Mouse (Mus musculus) heart, adult 18-20 months (tissue): ENCODE measurements at regions not wholly inside any gene's neighbourhood (a gene's known extent, or its start where the extent isn't known, plus 50 kb on each side); places are given as distances from the start of the nearest gene placed in this dataset.
A peak's percentile ranks its signal among the peaks of the same experiment; 100 is the strongest.

Experiments
- DNase-seq, 2 experiments: peaks; one replicate each; pipeline ENCODE4 v3.0.0; 2021 to 2022; ENCODE audit warnings: mixed read lengths in 1 of 2

DNA sequence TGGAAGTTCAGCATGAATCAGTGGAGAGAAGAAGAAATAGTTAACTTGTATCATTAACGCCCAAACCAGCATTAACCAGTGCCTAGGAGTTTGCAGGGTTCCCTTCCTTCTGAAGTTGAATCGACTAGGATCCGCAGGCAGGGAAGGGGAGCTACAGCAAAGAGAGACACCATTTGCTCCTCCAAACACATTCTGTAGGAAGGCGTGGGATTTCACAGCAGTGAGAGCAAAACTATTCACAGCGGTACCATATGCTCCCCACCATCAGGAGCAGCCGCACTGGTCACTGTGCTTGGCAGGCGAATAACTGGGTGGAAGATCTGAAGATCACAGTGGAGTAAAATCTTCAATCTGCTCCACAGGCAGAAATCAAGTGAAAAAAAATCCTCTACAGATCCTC is 610.3 kb downstream of the Lmo4 start:
- DNase-seq: no peak

DNA sequence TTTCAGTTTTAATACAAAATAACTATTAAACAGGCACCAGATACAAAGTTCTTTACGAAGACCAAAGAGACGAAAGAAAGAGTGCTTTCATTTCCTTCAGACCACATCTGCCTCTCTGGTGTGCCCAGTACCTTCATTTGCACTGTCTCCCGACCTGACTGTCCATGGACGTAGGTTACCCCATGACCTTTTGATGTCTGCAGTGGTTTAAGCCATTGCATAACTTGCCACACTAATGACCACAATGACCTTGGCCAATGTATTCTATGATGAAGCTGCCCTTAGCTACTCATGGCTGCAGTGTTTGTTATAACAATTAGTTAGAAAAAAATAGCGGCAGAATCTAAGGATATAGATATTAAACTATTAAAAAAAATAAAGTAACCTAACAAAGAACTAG is 618.4 kb downstream of the Lmo4 start:
- DNase-seq: no peak

DNA sequence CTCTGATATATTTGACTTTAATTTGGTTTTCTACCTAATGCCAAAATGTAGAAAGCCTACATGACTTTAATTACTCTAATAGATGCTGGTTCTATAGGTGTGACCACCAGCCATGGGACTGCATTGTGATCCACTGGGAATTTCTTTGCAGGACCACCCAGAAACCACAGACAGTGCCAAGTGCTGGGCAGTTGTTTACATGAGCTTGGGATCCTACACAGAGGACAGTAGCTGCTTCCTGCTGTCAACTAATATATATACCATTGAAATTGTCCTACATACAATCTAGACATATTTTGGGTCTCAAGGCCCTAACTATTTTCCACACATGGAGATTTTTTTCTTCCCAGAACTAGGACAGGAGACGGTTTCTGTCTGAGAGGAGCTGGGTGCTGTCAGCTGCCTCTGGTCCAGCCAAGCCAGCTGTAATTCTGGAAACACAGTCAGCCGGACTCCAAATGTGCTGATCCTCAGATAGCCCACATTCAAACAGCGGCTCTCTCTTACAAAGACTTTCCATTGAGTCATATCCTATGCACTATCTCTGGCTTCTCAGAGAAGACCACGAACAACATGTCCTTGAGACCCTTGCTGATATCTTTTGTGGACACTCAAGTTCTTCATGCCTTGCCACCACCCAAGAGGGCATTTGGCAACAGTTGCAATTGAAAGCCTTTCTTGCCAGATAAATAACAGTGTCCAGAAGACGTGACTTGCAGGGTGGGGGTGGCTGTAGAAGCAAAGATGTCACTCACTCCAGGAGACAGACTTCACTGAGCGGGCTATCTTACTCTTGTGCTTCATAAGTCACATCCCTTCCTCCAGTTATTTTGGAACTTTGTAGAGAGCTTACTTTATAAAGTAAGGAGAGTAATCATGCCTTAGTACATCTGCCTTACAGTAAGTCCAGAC is 620.1 kb downstream of the Lmo4 start:
- DNase-seq: peak; percentile 42 to 76

DNA sequence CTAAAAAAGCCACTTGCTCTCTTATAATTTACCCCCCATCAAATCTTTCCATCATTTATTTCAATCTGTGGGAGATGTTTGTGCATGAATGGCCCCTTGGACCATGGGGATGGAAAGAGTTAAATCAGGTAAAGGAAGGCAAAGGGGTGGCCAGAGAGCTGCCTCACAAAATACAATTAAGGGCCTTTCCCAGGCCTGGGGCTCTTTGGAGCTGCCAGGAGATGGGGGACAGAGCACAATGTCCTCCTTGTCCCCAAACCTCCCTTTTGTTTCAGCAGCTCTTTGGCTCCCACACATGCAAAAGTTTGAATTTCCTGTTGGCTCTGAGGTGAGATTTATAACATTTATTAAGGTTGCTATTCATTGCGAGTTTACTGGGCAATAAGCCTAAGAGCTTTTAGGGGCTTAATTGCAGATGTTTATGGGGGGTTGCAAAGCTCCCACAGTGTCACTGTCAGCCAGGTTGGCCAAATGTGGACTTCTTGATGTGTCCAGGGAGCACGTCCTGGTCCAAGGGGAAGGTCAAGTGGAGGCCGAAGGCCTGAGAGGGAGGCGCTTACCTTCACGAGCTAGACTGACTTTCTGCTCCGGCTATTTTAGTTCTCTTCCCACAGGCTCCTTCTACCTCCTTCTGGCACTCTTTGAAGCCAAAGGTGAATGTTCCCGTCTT is 628.5 kb downstream of the Lmo4 start:
- DNase-seq: no peak

GRCm38 (mm10) chr3:143575737-143576136 is 629.3 kb downstream of the Lmo4 start:
- no peak for DNase-seq

DNA sequence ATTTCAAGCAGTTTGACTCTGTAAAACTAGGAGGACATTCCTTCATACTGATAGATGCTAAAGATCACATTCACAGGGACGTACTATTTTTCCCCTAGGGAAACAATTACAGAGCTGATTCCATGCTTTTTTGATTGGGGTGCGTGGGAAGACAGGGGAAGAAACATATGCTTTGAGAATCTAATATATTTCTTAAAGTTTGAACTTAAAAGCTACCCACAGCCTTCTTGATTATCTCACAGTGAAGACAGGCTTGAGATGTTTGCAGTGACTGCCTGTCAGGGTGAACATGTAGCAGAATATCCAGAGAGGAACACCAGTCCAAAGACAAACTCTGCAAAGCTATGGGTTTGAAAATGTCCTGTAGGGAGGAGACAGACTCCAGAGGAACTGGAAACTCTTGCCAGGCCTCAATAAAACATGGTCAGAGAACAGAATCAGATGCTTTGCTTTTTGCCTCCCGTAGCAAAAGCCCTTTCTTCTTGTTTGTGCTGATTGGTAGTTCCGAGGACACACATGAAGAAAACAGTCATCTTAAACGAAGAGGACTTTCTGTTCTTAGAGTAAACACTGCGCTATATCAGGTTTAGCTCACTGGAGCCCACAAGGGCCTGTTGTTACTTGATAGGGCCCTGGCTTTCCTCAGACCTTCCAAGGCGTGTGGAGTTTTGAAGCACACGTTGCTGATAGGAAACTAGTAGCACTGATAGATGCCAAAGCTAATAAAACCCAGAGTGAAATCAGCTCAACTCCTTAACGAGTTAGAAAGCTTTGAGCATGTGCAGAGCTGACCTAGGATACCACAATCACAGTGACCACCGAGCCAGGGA is 630.8 kb downstream of the Lmo4 start:
- peak in 1 of 2 experiments; percentile 6 for DNase-seq

- no peak for DNase-seq
These were observed 635.1 kb downstream of the Lmo4 start for GRCm38 (mm10) chr3:143569930-143570329.

- no peak for DNase-seq
These were observed 640.0 kb downstream of the Lmo4 start for GRCm38 (mm10) chr3:143565067-143565466.

GRCm38 (mm10) chr3:143542811-143543210 is 661.0 kb upstream of the Pkn2 start:
- DNase-seq: no peak

GRCm38 (mm10) chr3:143527982-143528381 is 646.2 kb upstream of the Pkn2 start:
- DNase-seq: no peak

- DNase-seq: no peak
These were observed 645.5 kb upstream of the Pkn2 start for GRCm38 (mm10) chr3:143527274-143527673.

DNA sequence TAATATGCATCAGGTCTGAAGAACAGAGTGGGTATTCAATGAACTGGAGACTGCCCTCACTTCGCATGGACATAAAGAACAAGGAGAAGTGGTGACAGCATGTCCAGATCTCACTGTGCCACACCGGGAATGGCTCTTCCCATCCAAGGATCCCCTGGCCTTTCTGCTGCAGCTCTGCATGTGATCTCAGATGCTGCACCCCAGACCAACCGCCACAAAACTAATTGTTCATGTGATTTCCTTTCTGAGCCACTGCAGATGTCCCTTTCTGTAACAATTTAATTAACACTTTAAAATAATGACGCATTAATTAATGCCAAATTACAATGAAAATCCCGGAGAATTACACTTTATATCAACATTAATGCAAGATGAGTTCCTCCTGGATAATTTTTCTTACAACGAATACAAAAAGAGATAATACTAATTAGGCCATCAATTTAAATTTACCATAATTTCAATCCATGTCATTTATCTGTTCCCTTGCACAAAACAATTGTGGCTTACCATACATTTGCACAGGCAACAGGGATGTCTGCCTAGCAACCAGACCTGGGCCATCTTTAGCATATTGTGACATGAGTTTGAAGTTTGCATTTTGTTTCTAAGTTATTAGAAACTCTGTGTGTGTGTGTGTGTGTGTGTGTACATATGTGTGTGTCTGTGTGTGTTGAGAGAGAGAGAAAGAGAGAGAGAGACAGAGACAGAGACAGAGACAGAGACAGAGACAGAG is 630.9 kb upstream of the Pkn2 start:
- DNase-seq: no peak

DNA sequence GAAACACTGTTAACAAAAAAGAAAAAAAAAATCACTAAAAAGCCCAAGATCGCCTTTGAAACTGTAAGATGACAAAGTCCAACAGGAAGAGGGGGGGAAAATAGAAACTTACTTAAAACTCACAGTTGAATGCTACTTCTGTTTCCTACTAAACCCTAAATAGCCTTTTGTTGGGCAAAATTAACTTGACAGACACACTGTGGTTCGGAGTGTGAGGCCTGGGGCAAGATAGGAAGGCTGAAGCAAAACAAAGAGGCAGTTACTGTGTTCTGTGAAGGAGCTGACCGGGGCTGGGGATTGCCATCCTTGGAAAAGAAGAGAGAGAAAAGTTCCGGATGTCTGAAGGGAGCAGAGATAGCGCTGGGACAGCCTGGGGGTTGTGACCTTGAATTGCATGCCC is 627.7 kb upstream of the Pkn2 start:
- no peak for DNase-seq

GRCm38 (mm10) chr3:143508280-143508679 is 626.5 kb upstream of the Pkn2 start:
- peak; percentile 9 to 44 for DNase-seq

DNA sequence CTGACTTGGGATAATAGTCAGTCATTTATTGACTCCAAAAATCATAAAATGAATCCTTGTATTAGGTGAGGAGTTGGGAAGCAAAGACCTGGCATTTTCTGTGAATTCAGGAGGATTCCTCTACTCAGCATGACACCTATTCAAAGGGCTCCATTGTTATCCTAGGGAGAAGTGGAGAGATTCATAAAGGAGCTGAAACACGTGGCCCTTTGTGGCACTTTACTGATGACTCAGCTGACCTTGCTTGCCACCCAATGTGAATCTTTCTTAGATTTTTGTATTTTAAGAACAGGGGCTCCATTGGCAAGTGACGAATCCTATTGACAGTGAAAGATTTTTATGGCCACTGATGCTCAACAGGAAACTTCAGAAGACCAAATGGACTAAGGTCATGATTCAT is 619.2 kb upstream of the Pkn2 start:
- no peak for DNase-seq

- no peak for DNase-seq
These were observed 613.6 kb upstream of the Pkn2 start for GRCm38 (mm10) chr3:143495389-143495788.

DNA sequence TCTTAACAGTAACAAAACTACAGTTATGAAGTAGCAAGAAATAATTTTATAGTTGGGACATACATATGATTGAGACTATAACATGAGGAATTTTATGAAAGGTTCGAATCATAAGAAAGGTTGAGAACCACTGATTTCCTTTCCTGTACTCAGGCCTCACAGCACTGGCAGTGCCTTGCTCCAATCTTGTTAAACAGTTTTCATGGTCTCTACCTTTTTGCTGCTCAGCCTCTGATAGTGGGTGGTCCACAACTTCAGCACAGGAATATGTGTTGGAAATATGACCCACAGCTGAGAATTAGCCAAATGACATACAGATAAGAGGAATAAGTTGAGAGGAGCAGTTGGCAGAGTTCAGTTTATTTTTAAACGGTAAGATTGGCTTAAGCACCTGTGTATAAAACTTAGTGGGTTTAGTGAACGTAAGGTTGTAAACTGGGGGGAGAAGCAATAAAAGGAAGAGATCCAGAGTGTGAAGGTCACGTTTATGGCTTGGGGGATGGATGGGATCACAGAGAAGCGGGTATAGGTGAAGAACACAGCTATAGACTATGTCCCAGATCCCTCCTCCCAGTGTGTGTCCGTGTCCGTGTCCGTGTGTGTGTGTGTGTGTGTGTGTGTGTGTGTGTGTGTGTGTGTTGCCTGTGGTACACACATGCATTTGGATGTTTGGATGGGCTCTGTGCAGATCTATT is 596.3 kb upstream of the Pkn2 start:
- DNase-seq: no peak

DNA sequence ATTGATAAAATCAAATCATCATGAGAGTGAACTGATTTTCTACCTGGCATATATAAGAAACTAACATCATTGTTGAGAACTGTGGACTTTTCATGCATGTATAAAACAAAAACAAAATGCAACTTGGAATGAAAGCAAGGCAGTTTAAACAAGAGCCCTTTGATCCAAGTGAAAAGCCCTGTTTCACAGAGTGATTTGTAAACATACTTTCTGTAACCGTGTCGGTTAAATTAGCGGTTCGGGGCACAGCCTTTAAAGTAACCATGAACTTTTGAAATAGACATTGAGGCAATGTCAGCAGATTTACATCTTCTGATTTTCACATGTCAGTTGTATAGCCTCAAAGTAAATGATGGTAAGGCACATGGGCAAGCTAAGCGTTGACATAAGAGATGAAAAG is 593.7 kb upstream of the Pkn2 start:
- no peak for DNase-seq

DNA sequence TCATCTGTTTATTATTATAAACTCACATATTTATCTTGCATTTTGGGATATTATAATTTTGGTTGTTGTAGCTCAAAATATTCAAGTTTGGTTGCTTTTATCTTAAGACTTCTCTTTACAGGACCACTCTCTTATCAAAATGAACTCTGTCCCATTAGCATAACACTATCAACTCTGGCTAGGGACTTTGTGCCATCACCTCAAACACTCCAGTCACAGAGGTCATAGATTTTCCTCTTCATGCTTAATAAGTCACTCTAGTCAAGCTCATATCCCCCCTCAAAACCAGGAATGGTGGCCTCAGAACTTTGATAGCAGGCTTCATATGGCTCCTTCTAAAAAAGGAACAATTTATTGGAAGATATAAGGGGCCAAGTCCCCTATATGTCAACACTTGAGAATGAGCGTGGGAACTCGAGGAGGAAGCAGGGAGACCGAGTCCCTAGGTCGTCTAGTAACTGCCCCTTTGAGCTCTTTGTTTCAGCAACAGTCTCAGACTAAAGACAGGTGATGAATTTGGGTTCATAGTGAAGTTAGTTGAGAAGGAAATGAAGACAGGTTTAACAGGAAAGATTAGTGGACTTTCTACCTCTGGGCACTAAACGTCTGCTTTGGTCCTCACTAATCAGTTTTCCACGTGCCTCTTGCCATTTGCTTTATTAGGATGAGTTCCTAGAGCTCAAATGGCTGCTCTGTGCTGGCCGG is 565.4 kb upstream of the Pkn2 start:
- no peak for DNase-seq

DNA sequence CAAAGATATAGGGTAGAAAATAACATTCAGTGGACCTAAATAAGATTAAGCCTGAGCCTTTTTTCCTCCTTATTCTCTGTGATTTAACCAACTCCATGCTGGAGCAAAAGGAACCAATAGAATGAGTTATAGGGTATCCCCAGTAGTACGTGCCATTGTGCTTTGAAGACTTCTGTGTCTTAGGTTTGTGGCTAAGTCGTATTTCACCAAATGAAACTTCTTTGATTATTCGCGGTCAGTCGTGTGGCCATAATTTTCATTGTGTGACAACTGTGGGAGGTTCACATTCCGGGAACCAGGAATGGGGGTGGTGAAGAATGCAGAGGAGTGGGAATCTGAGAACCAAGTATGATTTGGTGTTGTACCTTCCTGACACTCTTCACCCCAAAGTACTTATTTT is 535.6 kb upstream of the Pkn2 start:
- DNase-seq: no peak

GRCm38 (mm10) chr3:143411655-143412054 is 529.9 kb upstream of the Pkn2 start:
- DNase-seq: no peak
